Mouse (Mus musculus) CH12.LX (cell line): ENCODE data around the gene Ghrhr.

ENCODE experiments used
- CTCF ChIP-seq, 2 experiments: IDR thresholded peaks in 1 of 2; conservative IDR thresholded peaks in 1 of 2; 2 replicates each; pipeline ENCODE4 v1.5.1; 2011 to 2012; ENCODE audit warnings: low read depth in 2 of 2, low read length in 2 of 2, improper control_type of control experiment in 1 of 2, inconsistent platforms in 1 of 2, mild to moderate bottlenecking in 1 of 2, moderate library complexity in 1 of 2
- HCFC1 ChIP-seq: IDR thresholded peaks from 2 replicates; pipeline ENCODE4 v1.6.1; 2012; ENCODE audit warnings: low read depth, mild to moderate bottlenecking, inconsistent platforms, low read length, improper control_type of control experiment
- MAX ChIP-seq: IDR thresholded peaks from 2 replicates; pipeline ENCODE4 v1.6.1; 2011; ENCODE audit warnings: low read length, improper control_type of control experiment
- MXI1 ChIP-seq: IDR thresholded peaks from 2 replicates; pipeline ENCODE4 v1.6.1; 2011; ENCODE audit warnings: mild to moderate bottlenecking, low read depth, low read length, improper control_type of control experiment
- NELFE ChIP-seq: IDR thresholded peaks from 2 replicates; pipeline ENCODE4 v1.6.1; 2011; ENCODE audit warnings: low read depth, low read length, improper control_type of control experiment

DNA sequence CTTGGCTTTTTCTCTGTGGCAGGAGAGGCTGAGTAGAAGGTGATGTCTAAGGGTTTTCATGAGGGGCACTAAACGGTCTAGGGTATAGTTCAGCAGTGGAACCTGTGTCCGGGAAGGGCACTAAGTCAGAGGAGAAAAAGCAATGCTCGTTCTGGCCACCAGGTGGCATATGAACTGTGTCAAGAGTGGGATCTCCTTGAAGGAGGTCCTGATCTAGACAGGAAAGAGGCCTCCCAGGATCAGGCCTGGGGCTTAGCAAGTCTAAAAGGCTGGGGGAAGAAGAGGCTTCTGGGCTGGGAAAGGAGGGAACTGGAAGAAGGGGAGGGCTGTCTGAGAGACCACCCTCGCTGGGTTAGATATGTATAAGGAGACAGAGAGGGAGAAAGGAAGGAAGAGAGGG, 16.4 kb downstream of the Ghrhr start:
- TF ChIP-seq CTCF (conservative IDR thresholded peaks at IDR 0.05 in 1 of 2, IDR thresholded peaks at IDR 0.05 in 1 of 2; ENCODE audit: low read depth in 2 of 2, low read length in 2 of 2) (peak; percentile 61 to 69), MAX (no peak), MXI1 (no peak), NELFE (no peak), HCFC1 (no peak)
